Mouse (Mus musculus): Measurements from ENCODE around the gene Slc10a6.
A peak's percentile ranks its signal among the peaks of the same experiment; 100 is the strongest.

Gene Slc10a6

GRCm38 (mm10) chr5:103629111-103629764 lies at the start of gene Slc10a6:
TSS of gene Slc10a6 (minus strand) at chr5:103629403.
- DNase-seq (ENCODE audit: low spot score), result no peak

DNA sequence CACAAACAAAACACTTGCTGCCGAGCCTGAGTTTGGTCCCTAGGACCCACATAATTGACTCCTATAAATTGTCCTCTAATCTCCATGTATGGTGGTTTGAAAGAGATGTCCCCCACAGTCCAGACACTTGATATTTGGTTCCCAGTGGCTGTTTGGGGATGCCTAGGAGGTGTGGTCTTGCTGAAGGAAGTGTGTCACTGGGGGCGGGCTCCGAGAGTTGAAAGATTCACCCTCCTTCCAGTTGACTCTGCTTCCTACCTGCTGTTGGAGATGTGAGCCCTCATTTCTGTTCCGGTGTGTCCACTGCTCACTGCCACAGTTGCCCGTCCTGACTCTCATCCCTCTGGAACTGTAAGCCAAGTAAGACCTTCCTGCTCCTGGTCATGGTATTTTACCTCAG lies 49.8 kb upstream of the Slc10a6 start:
- no peak for DNase-seq (ENCODE audit: low spot score)

GRCm38 (mm10) chr5:103677894-103678293 lies 48.7 kb upstream of the Slc10a6 start:
- DNase-seq (ENCODE audit: low spot score), result no peak

GRCm38 (mm10) chr5:103676289-103676881 lies 47.2 kb upstream of the Slc10a6 start:
- DNase-seq (ENCODE audit: low spot score), result no peak

DNA sequence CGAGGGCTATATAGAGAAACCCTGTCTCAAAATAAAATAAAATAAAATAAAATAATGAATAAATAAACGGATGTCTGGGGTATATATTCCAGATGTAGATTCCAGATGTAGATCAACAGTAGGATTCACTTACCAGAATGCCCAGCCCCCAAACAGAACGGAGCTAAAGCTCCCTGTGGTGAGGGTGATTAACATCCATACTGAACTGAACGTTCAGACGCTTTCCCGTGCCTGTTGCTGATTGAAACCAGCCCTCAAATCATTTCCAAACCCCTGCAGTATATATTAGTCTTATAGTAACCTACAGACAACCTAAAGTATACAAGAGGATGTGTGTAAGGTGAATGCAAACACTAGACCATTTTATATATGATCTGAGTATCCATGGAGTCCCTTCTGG lies 45.3 kb upstream of the Slc10a6 start:
- DNase-seq (ENCODE audit: low spot score), result peak; percentile 42

DNA sequence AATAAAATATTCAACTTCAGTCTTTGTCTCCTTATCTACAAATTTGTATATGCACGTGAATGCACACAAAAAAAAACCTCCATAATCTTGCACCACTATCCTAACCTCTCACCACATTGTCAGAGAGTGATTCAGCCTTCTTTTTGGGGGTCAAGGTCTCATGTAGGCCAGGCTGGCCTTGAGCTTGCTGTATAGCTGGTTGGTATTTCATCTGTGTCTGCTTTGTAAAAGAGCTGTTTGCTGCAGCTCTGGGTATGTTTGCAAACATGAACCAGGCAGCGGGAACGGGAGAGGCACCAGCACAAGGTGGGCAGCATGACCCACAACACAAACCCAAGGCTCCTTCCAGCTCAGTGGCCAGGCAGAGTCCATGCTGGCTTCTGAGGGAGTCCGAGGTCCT lies 44.4 kb upstream of the Slc10a6 start:
- no peak for DNase-seq (ENCODE audit: low spot score)

DNA sequence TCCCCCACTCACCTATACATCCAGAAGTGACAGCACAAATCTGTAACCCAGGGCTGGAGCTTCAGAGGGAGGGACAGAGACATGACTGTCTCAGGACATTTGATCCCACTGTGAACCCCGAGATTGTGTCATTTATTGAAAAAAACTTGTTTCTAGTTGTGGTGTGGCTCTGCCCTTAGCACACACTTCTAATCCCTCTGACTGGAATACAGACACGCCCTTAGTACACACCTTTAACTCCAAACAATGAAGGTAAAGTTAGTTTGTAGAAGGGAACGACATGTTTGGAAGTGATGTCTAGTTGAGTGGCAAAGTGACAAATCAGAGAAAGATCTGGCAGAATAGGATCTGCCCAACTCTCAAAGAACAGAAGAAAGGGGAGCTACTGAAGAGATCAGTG lies 42.7 kb upstream of the Slc10a6 start:
- DNase-seq (ENCODE audit: low spot score), result no peak

DNA sequence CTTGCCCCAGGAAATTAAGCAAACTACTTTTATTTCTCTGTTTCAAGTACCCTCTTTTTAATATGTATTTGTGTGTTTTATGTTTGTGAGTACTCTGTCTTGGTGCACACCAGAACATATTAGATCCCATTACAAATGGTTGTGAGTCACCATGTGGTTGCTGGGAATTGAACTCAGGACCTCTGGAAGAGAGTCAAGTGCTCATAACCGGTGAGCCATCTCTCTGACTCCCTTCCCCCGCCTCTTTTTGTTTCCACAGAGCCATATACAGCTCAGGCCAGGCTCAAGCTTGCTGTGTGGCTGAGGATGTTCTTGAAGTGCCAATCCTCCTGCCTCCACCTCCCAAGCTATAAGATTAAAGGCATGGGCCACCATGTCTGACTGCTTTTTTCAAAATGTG lies 36.7 kb upstream of the Slc10a6 start:
- no peak for DNase-seq (ENCODE audit: low spot score)

DNA sequence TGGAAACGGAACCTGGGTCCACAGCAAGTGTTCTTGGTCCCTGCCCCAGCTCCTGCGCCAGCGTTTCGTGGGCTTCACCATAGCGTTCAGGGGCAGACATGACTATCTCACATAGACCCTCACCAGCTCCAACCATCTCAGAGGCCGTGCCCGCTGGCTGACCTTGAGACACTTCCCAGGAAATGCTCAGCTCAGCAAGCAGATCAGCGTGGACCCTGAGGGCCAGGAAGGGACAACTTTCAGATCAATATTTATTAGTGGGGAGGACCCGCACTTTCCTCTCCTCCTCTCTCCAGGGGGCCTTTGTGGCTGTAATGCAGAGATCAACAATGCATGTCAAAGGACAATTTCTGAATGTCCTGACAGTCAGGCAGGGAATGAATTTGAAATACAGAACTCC lies 35.7 kb upstream of the Slc10a6 start:
- DNase-seq (ENCODE audit: low spot score), result no peak

GRCm38 (mm10) chr5:103659571-103659970 lies 30.4 kb upstream of the Slc10a6 start:
- DNase-seq (ENCODE audit: low spot score), result peak; percentile 89

- peak; percentile 47 for DNase-seq (ENCODE audit: low spot score)
These were observed 29.7 kb upstream of the Slc10a6 start for GRCm38 (mm10) chr5:103658921-103659320.

GRCm38 (mm10) chr5:103655346-103656118 lies 26.3 kb upstream of the Slc10a6 start, which contains the start of gene 1700016H13Rik:
TSS of gene 1700016H13Rik (minus strand) at chr5:103656010.
- peak; percentile 83 for DNase-seq (ENCODE audit: low spot score)

GRCm38 (mm10) chr5:103654780-103655179 lies 25.6 kb upstream of the Slc10a6 start:
- no peak for DNase-seq (ENCODE audit: low spot score)

DNA sequence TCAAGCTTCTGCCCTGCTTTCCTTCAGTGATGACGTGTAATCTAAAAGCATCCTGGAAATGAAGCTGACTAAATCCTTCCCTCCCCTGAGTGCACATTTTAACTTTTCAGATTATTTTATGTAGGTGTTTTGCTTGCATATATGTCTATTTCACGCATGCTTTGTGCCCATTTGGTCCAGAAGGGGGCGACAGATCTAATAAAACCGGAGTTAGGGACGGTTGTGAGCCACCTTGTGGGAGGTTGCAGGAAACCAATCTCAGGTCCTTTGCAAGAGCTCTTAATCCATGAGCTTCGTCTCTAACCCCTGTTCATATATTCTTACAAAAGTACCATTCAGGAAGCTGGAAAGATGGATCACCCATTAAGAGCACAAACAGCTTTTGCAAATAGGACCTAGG lies 25.0 kb upstream of the Slc10a6 start:
- DNase-seq (ENCODE audit: low spot score), result peak; percentile 81

- no peak for DNase-seq (ENCODE audit: low spot score)
These were observed 18.1 kb upstream of the Slc10a6 start for GRCm38 (mm10) chr5:103647320-103647719.

GRCm38 (mm10) chr5:103644167-103644566 lies 15.0 kb upstream of the Slc10a6 start:
- DNase-seq (ENCODE audit: low spot score), result no peak

DNA sequence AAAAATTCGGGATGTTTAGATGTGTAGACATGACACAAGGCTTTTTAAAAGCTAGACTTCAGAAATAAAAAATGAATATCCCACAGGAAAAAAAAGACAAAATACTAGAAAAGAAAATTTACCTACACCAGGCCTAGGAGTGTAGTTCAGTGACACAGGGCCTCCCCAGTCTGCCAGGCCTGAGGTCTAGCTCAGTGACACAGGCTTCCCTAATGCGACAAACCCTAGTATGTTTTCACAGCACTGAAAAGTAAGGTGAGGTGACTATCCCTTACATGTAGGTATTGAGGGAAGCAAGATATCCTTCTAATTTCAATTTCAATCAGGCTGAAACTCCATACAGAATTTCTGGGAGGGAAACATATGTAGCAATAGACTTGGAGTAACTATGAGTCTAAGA lies 8.0 kb upstream of the Slc10a6 start:
- no peak for DNase-seq (ENCODE audit: low spot score)

DNA sequence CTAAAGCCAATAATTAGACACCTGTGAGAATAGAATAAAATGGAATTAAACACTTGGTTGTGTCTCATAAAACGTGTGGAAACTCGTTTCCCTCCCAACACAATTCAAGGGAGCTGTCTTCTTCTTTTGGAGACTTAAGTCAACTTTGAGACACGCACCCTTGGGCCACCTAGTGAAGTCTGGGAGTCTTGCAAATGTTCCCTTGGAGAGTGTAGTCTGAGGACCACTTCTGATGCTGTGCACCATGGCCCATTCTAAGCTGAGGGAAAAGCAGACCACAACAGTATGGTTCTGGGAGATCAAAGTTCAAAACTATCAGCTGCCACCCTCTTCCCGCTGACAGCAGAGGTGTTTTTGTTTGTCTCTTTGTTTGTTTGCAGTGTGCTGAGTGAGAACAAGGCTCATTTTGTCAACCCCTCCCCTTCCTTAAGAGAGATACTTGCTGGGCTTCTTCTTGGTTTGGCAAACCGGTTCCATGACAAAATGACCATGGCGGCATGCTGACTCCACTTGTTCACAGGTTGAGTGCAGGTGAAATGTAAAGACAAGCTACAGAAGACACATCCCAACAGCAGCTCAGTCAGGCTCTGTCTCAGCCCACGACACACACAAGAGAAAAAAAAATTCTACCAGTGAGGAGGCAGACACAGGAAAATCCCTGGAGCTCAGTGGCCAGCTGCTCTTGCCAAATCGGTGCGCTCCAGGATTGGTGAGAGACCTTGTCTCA lies 814 bp upstream of the Slc10a6 start:
- DNase-seq (ENCODE audit: low spot score), result no peak

GRCm38 (mm10) chr5:103628499-103628898 lies 704 bp downstream of the Slc10a6 start:
- no peak for DNase-seq (ENCODE audit: low spot score)

GRCm38 (mm10) chr5:103624831-103625230 lies 4.4 kb downstream of the Slc10a6 start:
- DNase-seq (ENCODE audit: low spot score), result no peak

DNA sequence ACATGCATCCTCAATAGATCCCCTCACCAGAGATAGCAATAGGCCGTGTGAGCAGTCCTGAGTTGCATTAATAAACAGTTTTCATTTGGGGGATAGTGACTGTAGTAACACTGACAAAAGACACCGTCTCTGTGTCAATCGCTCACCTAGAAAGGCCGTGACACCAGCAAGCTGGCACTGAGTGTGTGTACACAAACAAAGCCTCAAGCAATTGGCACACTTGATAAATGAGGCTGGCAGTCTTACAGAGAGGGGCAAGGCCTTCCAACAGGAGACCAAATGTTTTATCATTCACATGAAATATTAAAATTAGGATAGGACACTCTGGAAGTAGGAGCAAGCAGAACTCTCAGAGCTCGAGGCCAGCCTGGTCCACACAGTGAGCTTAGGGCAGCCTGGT lies 6.9 kb downstream of the Slc10a6 start:
- no peak for DNase-seq (ENCODE audit: low spot score)

- DNase-seq (ENCODE audit: low spot score), result no peak
These were observed 8.8 kb downstream of the Slc10a6 start for GRCm38 (mm10) chr5:103620301-103620973.
